Mouse (Mus musculus): ENCODE results near the gene Epb42. TPM values are rescaled to one million over a fixed set of nuclear protein-coding genes. Genes with fewer than 3 reads are reported as not detected.
A peak's percentile ranks its signal among the peaks of the same experiment; 100 is the strongest.

The Epb42 gene
- polyA plus RNA-seq, 1 experiment: 136 TPM

DNA sequence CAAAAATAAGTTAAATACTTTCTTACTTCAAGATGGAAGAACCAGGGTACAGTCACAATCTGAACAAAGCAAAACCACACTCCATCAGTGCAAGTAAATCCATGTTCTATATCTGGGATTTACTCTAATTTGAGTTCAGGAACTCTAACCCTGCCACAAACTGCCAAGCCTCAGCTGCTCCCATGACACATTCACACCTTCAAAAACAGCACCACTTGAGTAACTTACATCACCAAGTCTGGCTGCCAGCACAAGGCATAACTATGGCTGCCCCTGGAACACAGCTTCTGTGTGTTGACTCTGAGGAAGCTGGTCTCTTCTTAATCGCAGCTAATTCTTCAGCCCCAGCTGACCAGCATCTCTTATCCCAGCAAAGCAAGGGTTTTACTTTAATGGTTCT is 19.7 kb downstream of the Epb42 start:
- TF ChIP-seq CTCF (IDR thresholded peaks at IDR 0.05; ENCODE audit: control insufficient read depth, insufficient read depth, low read length) (no peak), POLR2A (IDR thresholded peaks at IDR 0.05; ENCODE audit: borderline replicate concordance, control insufficient read depth, low read depth, low read length) (no peak)
- Histone ChIP-seq H3K4me1 (ENCODE audit: control insufficient read depth, insufficient read depth, low read length) (no peaks in the 10 kb centered on the region), H3K4me3 (replicated peaks; ENCODE audit: control insufficient read depth, low read depth, low read length) (no peak overlapping the region), H3K27ac (ENCODE audit: control insufficient read depth, insufficient read depth, low read depth, low read length, poor library complexity) (no peak overlapping the region)
- WGBS: 95% methylated on average over 1 of the region's 1 CpGs

DNA sequence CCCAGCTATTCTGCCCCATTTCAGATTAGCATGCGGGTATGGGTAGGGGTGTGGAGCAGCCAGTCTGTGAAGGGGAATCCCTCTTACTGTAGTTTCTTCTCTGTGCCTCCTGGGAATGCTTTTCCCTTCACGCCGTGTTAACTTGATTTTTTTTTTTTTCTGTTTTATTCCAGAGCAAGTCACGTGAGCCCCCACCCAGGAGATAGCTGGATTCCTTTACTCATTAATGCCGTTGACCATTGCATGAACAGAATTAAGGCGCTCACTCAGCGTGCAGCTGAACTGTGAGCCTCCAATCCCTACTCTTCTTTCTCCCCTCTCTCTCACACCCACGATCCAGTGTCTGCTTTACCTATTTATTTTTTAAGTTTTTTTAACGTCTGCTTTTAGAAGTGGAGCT is 20.6 kb downstream of the Epb42 start:
- H3K27ac ChIP-seq (ENCODE audit: control insufficient read depth, insufficient read depth, low read depth, low read length, poor library complexity): no peak overlapping the region
- WGBS: 92% methylated on average over 9 of the region's 9 CpGs
- H3K4me3 ChIP-seq (replicated peaks; ENCODE audit: control insufficient read depth, low read depth, low read length): no peak overlapping the region
- H3K4me1 ChIP-seq (ENCODE audit: control insufficient read depth, insufficient read depth, low read length): no peaks in the 10 kb centered on the region
- TF ChIP-seq POLR2A (IDR thresholded peaks at IDR 0.05; ENCODE audit: borderline replicate concordance, control insufficient read depth, low read depth, low read length) (no peak), CTCF (IDR thresholded peaks at IDR 0.05; ENCODE audit: control insufficient read depth, insufficient read depth, low read length) (no peak)

DNA sequence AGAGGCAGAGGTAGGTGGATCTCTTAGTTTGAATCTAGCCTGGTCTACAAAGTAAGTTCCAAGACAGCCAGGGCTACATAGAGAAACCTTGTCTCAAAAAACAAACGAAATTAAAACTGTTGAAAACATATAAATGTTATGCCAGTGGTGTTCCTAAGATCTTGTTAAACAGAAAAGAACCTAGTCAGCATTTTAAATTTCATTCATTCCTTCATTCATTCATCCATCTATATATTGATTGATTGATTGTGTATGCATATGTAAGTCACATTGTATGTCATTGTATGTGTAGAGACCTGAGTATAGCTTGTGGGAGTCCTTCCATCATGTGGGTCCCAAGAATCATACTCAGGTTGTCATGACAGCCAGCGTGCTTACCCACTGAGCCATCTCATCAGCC is 21.4 kb downstream of the Epb42 start:
- TF ChIP-seq POLR2A (IDR thresholded peaks at IDR 0.05; ENCODE audit: borderline replicate concordance, control insufficient read depth, low read depth, low read length) (no peak), CTCF (IDR thresholded peaks at IDR 0.05; ENCODE audit: control insufficient read depth, insufficient read depth, low read length) (no peak)
- Histone ChIP-seq H3K27ac (ENCODE audit: control insufficient read depth, insufficient read depth, low read depth, low read length, poor library complexity) (no peak overlapping the region), H3K4me3 (replicated peaks; ENCODE audit: control insufficient read depth, low read depth, low read length) (no peak overlapping the region), H3K4me1 (ENCODE audit: control insufficient read depth, insufficient read depth, low read length) (no peaks in the 10 kb centered on the region)
- 87% methylated on average over 2 of the region's 2 CpGs for WGBS

DNA sequence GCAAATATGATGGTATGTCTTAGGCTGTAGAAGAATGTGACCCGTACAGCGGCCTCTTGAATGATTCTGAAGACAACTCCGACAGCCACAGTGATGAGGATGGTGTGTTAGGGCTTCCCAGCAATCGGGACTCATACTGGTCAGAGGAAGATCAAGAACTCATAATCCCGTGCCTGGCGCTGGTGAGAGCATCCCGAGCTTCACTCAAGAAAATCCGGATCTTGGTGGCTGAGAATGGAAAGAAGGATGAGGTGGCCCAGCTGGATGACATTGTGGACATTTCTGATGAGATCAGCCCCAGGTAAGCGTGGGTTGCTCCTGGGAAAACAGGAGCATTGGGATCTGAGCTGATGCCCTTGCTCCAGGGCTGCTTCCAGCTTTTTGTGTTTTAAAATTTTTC is 24.2 kb downstream of the Epb42 start:
- WGBS: 91% methylated on average over 9 of the region's 9 CpGs
- Histone ChIP-seq H3K4me1 (ENCODE audit: control insufficient read depth, insufficient read depth, low read length) (no peaks in the 10 kb centered on the region; the same call in 1 of the 2 replicates), H3K4me3 (replicated peaks; ENCODE audit: control insufficient read depth, low read depth, low read length) (no peak overlapping the region), H3K27ac (ENCODE audit: control insufficient read depth, insufficient read depth, low read depth, low read length, poor library complexity) (no peak overlapping the region)
- TF ChIP-seq CTCF (IDR thresholded peaks at IDR 0.05; ENCODE audit: control insufficient read depth, insufficient read depth, low read length) (no peak), POLR2A (IDR thresholded peaks at IDR 0.05; ENCODE audit: borderline replicate concordance, control insufficient read depth, low read depth, low read length) (no peak)

DNA sequence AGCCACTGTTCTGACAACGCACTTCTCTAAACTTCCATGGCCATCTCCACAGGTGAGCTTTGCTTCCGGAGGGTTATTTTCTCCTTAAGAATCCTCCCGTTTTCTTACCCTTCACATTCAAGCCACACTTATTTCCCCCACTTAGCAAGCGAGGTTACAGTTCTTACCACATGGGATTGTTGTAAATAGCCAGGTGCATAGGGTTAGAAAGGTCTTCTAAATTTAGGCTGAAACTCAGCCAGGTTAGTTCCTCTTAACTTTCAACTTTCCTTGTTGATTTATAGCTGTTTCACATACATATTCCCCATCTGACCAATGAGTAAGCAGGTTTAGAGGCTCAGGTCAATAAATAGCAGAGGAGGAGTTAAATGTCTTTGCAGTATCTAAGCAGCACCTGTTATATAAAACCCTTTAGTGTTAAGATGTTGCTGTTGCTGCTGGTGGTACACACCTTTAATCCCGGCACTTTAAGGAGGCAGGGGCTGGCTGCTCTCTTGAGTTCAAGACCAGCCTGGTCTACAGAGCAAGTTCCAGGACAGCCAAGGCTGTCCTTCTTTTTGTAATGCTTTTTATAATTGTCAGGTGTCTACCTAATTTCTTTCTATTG is 27.7 kb downstream of the Epb42 start:
- Histone ChIP-seq H3K27ac (ENCODE audit: control insufficient read depth, insufficient read depth, low read depth, low read length, poor library complexity) (0 out of 2 replicates have a peak overlapping the region, but pooled peaks have one; percentile 29), H3K4me3 (replicated peaks; ENCODE audit: control insufficient read depth, low read depth, low read length) (peak overlapping the region; percentile 97), H3K4me1 (ENCODE audit: control insufficient read depth, insufficient read depth, low read length) (no peaks in the 10 kb centered on the region; the same call in 1 of the 2 replicates)
- no peak for TF ChIP-seq POLR2A (IDR thresholded peaks at IDR 0.05; ENCODE audit: borderline replicate concordance, control insufficient read depth, low read depth, low read length)
- TF ChIP-seq CTCF (IDR thresholded peaks at IDR 0.05; ENCODE audit: control insufficient read depth, insufficient read depth, low read length): no peak
- WGBS: 12% methylated on average over 5 of the region's 5 CpGs

DNA sequence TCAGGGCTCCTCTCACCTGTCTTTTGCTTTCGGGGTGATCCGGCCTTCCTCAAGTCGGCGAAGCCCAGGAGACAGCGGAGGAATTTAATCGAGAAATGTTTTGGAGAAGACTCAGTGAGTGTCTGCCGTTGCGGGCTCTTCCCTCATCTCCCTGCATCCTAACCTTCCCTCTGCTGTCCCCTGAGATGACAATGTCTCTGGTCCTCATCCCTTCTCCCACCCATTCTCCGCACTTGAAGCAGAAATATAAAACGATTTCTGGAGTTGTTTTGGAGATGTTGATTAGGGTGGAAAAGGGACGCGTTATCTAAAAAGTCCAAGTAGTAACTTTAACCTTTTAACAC is 28.2 kb downstream of the Epb42 start:
- Histone ChIP-seq H3K4me3 (replicated peaks; ENCODE audit: control insufficient read depth, low read depth, low read length) (peak overlapping the region; percentile 97), H3K4me1 (ENCODE audit: control insufficient read depth, insufficient read depth, low read length) (no peaks in the 10 kb centered on the region; the same call in 1 of the 2 replicates), H3K27ac (ENCODE audit: control insufficient read depth, insufficient read depth, low read depth, low read length, poor library complexity) (peak overlapping the region; percentile 70)
- TF ChIP-seq POLR2A (IDR thresholded peaks at IDR 0.05; ENCODE audit: borderline replicate concordance, control insufficient read depth, low read depth, low read length) (no peak), CTCF (IDR thresholded peaks at IDR 0.05; ENCODE audit: control insufficient read depth, insufficient read depth, low read length) (no peak)
- under 1% methylated on average over 12 of the region's 12 CpGs for WGBS

DNA sequence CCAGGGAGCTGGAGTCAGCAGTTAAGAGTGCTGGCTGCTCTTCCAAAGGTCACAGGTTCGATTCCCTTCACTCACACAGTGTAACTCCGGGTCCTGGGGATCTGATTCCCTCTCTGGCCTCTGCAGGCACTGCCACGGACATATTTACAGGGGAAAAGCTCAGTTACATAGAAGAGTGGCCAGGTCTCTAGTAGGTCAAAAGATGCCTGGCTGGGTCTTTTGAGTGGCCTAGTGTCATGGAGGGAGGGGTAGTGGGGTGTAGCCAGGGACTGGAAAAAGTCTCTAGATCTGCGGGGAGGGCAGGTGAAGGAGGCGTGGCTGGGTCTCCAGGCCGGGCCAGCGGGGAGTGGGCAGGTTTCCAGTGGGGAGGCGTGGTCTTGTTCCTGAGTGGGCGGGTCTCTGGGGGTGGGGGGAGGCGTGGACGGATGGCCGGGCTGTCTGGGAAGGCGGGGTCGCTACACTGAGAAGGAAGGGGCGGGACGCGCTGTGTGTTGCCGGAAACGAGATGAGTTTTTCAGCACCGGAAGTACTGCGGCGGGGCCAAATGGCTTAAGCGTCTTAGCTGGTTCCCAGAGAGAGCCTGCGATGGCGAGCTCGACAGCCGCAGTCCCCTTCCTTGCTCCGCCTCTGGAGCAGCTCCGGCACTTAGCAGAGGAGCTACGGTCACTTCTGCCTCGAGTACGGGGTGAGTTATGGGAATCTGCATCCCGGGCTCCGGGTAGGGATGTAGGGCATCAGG is 28.8 kb downstream of the Epb42 start, which contains the start of gene Ccndbp1:
Gene Ccndbp1 (plus strand): TSS at position 479 of the 739 bp plus-strand sequence.
- TF ChIP-seq CTCF (IDR thresholded peaks at IDR 0.05; ENCODE audit: control insufficient read depth, insufficient read depth, low read length) (no peak), POLR2A (IDR thresholded peaks at IDR 0.05; ENCODE audit: borderline replicate concordance, control insufficient read depth, low read depth, low read length) (peak; percentile 83)
- no peaks in the 10 kb centered on the region; the same call in 1 of the 2 replicates for H3K4me1 ChIP-seq (ENCODE audit: control insufficient read depth, insufficient read depth, low read length)
- H3K4me3 ChIP-seq (replicated peaks; ENCODE audit: control insufficient read depth, low read depth, low read length): peak within 1 kb of the TSS; percentile 97
- peak within 1 kb of the TSS; percentile 70 for H3K27ac ChIP-seq (ENCODE audit: control insufficient read depth, insufficient read depth, low read depth, low read length, poor library complexity)
- WGBS: 3% methylated on average over 34 of the region's 34 CpGs

DNA sequence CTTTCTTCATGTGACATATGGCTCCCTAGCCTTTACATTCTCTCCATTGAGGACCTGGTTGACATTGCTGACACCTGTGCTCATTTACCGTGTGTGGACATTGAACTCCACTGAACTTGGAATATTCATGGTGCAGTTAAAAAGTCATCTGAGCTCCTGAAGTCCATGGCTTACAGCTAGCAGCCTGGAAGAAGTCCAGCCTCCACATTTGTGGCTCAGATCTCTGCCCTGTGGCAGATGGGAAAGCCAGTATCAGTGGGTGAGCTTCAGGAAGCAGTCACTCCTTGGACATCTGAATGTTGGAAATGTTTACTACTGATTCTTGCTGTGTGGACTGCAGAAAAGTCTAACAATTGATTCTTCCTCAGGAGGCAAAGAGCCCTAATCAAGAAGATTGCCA is 29.9 kb downstream of the Epb42 start:
- WGBS: 96% methylated on average over 1 of the region's 1 CpGs
- H3K4me1 ChIP-seq (ENCODE audit: control insufficient read depth, insufficient read depth, low read length): no peaks in the 10 kb centered on the region; the same call in 1 of the 2 replicates
- no peak overlapping the region for H3K27ac ChIP-seq (ENCODE audit: control insufficient read depth, insufficient read depth, low read depth, low read length, poor library complexity)
- TF ChIP-seq POLR2A (IDR thresholded peaks at IDR 0.05; ENCODE audit: borderline replicate concordance, control insufficient read depth, low read depth, low read length) (no peak), CTCF (IDR thresholded peaks at IDR 0.05; ENCODE audit: control insufficient read depth, insufficient read depth, low read length) (no peak)
- H3K4me3 ChIP-seq (replicated peaks; ENCODE audit: control insufficient read depth, low read depth, low read length): no peak overlapping the region
